Mouse (Mus musculus): ENCODE results near the gene Rsrc1.

- TF ChIP-seq ZNF384 (IDR thresholded peaks at IDR 0.05; ENCODE audit: low read depth, low read length): no peak
- TF ChIP-seq HCFC1 (IDR thresholded peaks at IDR 0.05; ENCODE audit: borderline replicate concordance, insufficient read depth, low read length): no peak
- TF ChIP-seq ZC3H11A (IDR thresholded peaks at IDR 0.05; ENCODE audit: borderline replicate concordance, low read depth, low read length): no peak
- no peak for TF ChIP-seq MAFK (IDR thresholded peaks at IDR 0.05; ENCODE audit: insufficient read depth, low read depth, low read length)
- TF ChIP-seq CHD2 (IDR thresholded peaks at IDR 0.05; ENCODE audit: low read depth, low read length): no peak
These were observed 302.8 kb downstream of the Rsrc1 start for GRCm38 (mm10) chr3:67284039-67284438.

Data from ES-E14 (cell line).